Mouse (Mus musculus) lung, postnatal 10 days (tissue): Measurements from ENCODE around the gene Lmtk2.
A peak's percentile ranks its signal among the peaks of the same experiment; 100 is the strongest.

Experiments used
- DNase-seq: peaks from one replicate; pipeline ENCODE4 v3.0.0; 2021

The Lmtk2 gene

GRCm38 (mm10) chr5:144112574-144113438 lies 12.6 kb downstream of the Lmtk2 start:
- no peak for DNase-seq

GRCm38 (mm10) chr5:144114068-144114467 lies 13.8 kb downstream of the Lmtk2 start:
- peak; percentile 43 for DNase-seq

GRCm38 (mm10) chr5:144114970-144115627 lies 14.9 kb downstream of the Lmtk2 start:
- DNase-seq: no peak

- DNase-seq: no peak
Observed at GRCm38 (mm10) chr5:144115628-144115977, 15.4 kb downstream of the Lmtk2 start.

- DNase-seq: peak; percentile 13
Observed at GRCm38 (mm10) chr5:144118271-144118670, 18.0 kb downstream of the Lmtk2 start.

- no peak for DNase-seq
Observed at GRCm38 (mm10) chr5:144119286-144119685, 19.1 kb downstream of the Lmtk2 start.

- no peak for DNase-seq
Observed at GRCm38 (mm10) chr5:144121489-144121888, 21.3 kb downstream of the Lmtk2 start.

GRCm38 (mm10) chr5:144125979-144126755 lies 25.9 kb downstream of the Lmtk2 start:
- no peak for DNase-seq

- no peak for DNase-seq
Observed at GRCm38 (mm10) chr5:144143531-144143930, 43.3 kb downstream of the Lmtk2 start.

- peak; percentile 44 for DNase-seq
Observed at GRCm38 (mm10) chr5:144146898-144147297, 46.7 kb downstream of the Lmtk2 start.

- DNase-seq: no peak
Observed at GRCm38 (mm10) chr5:144149530-144149929, 49.3 kb downstream of the Lmtk2 start.

GRCm38 (mm10) chr5:144151270-144151669 lies 51.0 kb downstream of the Lmtk2 start:
- no peak for DNase-seq

GRCm38 (mm10) chr5:144154528-144154927 lies 54.3 kb downstream of the Lmtk2 start:
- peak; percentile 83 for DNase-seq

GRCm38 (mm10) chr5:144158604-144159003 lies 58.4 kb downstream of the Lmtk2 start:
- peak; percentile 86 for DNase-seq

GRCm38 (mm10) chr5:144159137-144159536 lies 58.9 kb downstream of the Lmtk2 start:
- DNase-seq: no peak

GRCm38 (mm10) chr5:144162080-144162812 lies 62.0 kb downstream of the Lmtk2 start:
- DNase-seq: no peak

GRCm38 (mm10) chr5:144162813-144163517 lies 62.7 kb downstream of the Lmtk2 start:
- peak; percentile 69 for DNase-seq

- no peak for DNase-seq
Observed at GRCm38 (mm10) chr5:144165756-144166155, 65.5 kb downstream of the Lmtk2 start.

- DNase-seq: no peak
Observed at GRCm38 (mm10) chr5:144169275-144169975, 69.2 kb downstream of the Lmtk2 start.

GRCm38 (mm10) chr5:144173648-144174047 lies 73.4 kb downstream of the Lmtk2 start:
- no peak for DNase-seq

- DNase-seq: no peak
Observed at GRCm38 (mm10) chr5:144178216-144178615, 78.0 kb downstream of the Lmtk2 start.
